Mouse (Mus musculus) left cerebral cortex, postnatal 4 days (tissue): ENCODE measurements around the gene Sez6l. TPM values are rescaled to one million over a fixed set of nuclear protein-coding genes. Genes with fewer than 3 reads are reported as not detected.

Experiments
- DNase-seq: peaks from one replicate; pipeline ENCODE4 v3.0.0-alpha.2; 2022
- intact Hi-C: fragments of 180-260 bp; cut with DNase I; formaldehyde crosslinking; loops from one replicate; pipeline ENCODE4 v1.15.1; 2025
- total RNA-seq, 2 experiments: library from RNA; stranded (reverse); gene quantifications; 2 replicates each; pipeline ENCODE4 v1.2.3; 2021

Gene Sez6l
- total RNA-seq, 2 experiments from 2014 or later = 130 to 156 TPM

DNA sequence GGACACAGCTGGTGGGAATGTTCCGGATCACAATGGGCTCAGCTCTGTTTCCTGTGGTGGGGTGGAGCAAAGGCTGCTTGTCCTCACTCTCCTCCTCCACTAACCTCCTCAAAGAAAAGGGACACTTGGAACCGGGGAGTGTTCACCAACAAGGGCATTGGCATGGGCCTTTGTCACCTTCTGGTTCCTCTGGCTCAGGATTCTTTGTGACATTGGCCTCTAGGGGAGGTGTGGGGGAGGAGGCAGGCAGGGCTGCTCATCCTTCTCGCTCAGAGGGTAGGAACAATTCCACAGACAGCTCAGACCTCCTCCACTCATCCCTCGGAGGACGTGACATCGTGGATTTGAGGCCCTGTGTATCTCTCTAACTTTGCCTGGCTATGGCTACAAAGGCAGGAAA lies 30.2 kb downstream of the Sez6l start:
- intact Hi-C loops = no loop called here
- peak; percentile 67 for DNase-seq

- no peak for DNase-seq
- intact Hi-C loops = no loop called here
Observed at GRCm38 (mm10) chr5:112538295-112538694, 38.7 kb downstream of the Sez6l start.

DNA sequence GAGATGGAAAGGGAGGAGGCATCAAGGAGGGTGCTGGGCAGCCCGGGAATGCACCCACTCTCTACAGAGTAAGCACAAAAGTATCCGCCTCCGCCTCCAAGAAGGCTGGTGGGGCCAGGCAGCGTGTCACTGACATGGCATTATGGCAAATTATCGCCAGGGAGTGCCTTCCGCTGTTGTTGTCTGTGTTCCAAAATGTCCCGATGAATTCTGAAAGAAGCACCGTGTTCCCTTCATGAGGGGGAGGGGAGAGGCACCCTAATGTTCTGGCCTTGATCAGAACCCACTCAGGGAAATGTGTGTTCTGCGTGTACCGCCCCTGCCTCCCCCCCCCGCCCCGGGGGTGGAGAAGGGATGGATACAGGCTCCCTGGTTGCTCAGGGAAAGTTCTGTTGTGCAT lies 41.1 kb downstream of the Sez6l start:
- no peak for DNase-seq
- intact Hi-C loops = no loop called here

DNA sequence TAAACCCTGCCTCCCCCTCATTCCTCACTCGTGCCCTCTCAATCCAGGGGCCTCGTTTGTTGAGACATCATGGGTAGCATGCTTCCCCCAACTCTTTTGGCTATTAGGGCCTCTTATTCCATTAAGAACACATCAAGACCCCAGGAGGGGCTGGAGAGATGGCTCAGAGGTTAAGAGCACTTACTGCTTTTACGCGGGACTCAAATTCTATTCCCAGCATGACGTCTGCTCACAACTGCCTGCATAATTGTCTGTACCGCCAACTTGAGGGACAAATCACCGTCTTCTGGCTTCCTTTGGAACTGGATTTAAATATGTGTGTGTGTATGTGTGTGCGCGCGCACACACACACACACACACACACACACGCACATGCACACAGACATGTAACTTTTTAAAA lies 42.8 kb downstream of the Sez6l start:
- intact Hi-C loops = no loop called here
- DNase-seq = no peak

DNA sequence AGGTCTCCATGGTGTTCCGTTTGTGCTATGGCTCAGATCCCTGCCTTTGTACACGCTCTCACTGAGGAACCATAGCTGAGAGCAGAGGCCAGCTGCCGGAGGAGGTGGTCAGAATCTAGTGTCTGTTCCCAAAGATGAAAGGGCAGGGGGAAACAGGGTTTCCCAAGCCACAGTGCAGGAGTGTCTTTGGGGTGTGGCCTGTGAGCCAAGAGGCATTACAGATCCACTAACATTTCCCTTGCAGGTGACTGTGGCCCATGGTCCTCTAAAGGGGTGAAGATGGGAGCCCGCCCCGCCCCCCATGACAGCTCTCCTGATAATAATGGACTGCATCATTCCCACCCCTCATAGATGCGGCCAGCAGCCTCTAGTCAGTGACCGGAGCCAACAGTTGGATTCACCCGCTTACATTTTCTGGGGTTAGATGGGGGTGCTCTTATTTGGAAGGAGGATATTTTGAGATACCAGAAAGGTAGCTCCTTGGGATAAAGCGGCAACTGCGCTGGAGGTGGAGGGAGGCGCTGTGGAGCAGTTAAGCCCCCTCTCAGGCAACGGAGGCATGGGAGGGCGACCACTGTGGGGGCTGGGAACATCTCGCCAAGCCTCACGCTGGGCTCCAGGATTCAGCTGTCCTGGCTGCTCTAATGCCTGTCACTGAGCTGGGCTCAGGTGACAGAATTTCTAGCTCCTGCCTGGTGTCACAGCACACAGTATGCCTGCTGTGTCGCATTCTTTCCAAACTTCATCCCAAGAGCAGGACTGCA lies 43.5 kb downstream of the Sez6l start:
- intact Hi-C loops = no loop called here

GRCm38 (mm10) chr5:112532894-112533293 lies 44.1 kb downstream of the Sez6l start:
- intact Hi-C loops = no loop called here
- no peak for DNase-seq

More for the DNA sequence above, 43.5 kb downstream of the Sez6l start:
- DNase-seq = peak; percentile 54

DNA sequence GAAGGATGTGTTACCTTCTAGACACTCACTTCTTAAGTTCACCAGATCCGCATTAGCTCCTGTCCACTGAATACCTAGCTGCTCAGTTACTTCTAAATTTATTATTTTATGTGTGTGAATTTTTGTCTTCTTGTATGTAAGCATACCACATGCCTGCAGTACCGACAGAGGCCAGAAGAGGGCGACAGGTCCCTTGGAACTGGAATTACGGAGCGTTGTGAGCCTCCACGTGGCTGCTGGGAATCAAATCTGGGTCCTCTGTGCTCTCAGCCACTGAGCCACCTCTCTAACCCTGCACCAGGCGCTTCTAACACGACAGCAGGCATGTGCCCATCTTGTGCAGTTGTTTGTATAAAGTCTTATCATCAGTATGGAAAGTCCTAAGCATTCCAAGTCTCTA lies 44.8 kb downstream of the Sez6l start:
- DNase-seq = no peak
- intact Hi-C loops = no loop called here

GRCm38 (mm10) chr5:112531111-112531510 lies 45.9 kb downstream of the Sez6l start:
- DNase-seq = no peak
- intact Hi-C loops = no loop called here

GRCm38 (mm10) chr5:112526936-112527335 lies 50.0 kb downstream of the Sez6l start:
- peak; percentile 93 for DNase-seq
- intact Hi-C loops = no loop called here

- intact Hi-C loops = no loop called here
- DNase-seq = no peak
Observed at GRCm38 (mm10) chr5:112526435-112526834, 50.5 kb downstream of the Sez6l start.

DNA sequence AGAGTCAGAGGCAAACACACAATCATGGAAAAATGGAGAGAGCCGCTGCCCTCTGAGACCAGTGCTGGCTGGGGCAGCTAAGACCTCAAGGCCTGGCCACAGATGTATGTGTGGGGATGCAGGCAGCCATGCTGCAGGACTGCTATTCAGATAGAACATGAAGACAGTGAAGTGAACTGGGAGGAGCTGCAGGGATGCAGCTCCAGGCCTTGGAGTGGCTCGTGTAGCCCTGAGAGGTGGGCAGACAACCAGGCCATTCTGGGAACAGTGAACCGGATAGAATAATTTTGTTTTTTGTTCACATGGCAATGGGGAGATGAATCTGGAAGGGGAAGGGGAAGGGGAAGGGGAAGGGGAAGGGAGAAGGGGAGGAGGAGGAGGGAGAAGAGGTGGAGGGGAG lies 51.0 kb downstream of the Sez6l start:
- intact Hi-C loops = no loop called here
- no peak for DNase-seq

GRCm38 (mm10) chr5:112525271-112525670 lies 51.7 kb downstream of the Sez6l start:
- DNase-seq = no peak
- intact Hi-C loops = no loop called here

GRCm38 (mm10) chr5:112523796-112524195 lies 53.2 kb downstream of the Sez6l start:
- DNase-seq = no peak
- intact Hi-C loops = no loop called here

DNA sequence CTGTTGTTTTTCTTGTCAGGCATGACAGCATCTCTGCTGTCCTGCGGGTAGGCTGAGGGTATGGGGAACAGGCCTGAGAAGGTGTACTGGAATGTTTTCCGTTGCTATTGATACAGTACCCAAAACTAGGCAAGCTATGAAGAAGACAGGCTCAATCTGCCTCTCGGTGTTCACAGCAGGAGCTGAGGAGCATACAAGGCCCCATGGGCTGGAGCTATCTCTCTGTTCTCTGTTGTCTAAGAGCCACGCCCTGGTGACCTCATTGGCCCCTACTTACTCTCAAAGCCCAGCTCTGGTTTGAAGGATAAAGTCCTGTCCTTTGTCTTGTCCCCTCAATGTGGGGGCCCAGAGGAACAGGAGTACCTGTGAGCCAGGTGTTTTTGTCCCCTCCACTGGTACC lies 53.7 kb downstream of the Sez6l start:
- intact Hi-C loops = no loop called here
- no peak for DNase-seq

GRCm38 (mm10) chr5:112521703-112522527 lies 55.1 kb downstream of the Sez6l start:
- DNase-seq = peak; percentile 88
- intact Hi-C loops = no loop called here

- no peak for DNase-seq
- intact Hi-C loops = no loop called here
Observed at GRCm38 (mm10) chr5:112520826-112521702, 55.9 kb downstream of the Sez6l start.

GRCm38 (mm10) chr5:112518773-112519172 lies 58.2 kb downstream of the Sez6l start:
- intact Hi-C loops = no loop called here
- DNase-seq = peak; percentile 78

- intact Hi-C loops = no loop called here
- no peak for DNase-seq
Observed at GRCm38 (mm10) chr5:112517454-112517853, 59.5 kb downstream of the Sez6l start.

- intact Hi-C loops = no loop called here
- DNase-seq = no peak
Observed at GRCm38 (mm10) chr5:112516527-112516926, 60.5 kb downstream of the Sez6l start.

GRCm38 (mm10) chr5:112510351-112510750 lies 66.6 kb downstream of the Sez6l start:
- no peak for DNase-seq
- intact Hi-C loops = no loop called here

DNA sequence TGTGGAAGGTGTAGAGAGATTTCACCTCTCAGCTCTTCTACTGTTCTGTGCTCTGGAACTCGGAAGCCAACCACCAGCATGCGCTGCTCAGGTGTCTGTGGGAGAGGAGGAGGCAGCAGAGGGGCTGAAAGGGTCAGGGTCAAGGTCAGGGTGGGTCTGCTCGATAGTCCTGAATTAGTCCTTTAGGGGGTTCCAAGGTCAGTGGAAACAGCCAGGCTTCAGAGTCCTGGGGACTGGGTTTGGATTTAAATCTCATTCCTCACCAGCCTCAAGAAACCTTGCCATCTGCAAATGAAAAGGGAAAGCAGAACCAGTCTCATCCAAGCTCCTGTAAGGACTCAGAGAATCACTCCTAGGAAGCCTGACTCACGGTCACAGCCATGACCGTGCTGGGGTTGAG lies 67.1 kb downstream of the Sez6l start:
- no peak for DNase-seq
- intact Hi-C loops = no loop called here
